Mouse (Mus musculus) kidney, adult 2 months (tissue): ENCODE measurements at regions not wholly inside any gene's neighbourhood (a gene's known extent, or its start where the extent isn't known, plus 50 kb on each side); places are given as distances from the start of the nearest gene placed in this dataset.
A peak's percentile ranks its signal among the peaks of the same experiment; 100 is the strongest.

ENCODE experiments used
- DNase-seq: peaks from one replicate; pipeline ENCODE4 v3.0.0; 2021
- H3K27ac ChIP-seq: fragments of 200-500 bp; 2 replicates; pipeline ENCODE4 v1.5.1; 2012; ENCODE audit warnings: low read depth, low read length, control low read depth, inconsistent platforms; ENCODE audit not compliant: insufficient read depth
- H3K27me3 ChIP-seq: fragments of 200-500 bp; replicated peaks from 2 replicates; pipeline ENCODE4 v1.6.1; 2012; ENCODE audit warnings: mild to moderate bottlenecking, moderate library complexity, low read length, inconsistent platforms; ENCODE audit not compliant: control insufficient read depth, insufficient read depth
- H3K36me3 ChIP-seq: fragments of 200-500 bp; 2 replicates; pipeline ENCODE4 v1.6.1; 2012; ENCODE audit warnings: mild to moderate bottlenecking, moderate library complexity, low read length, inconsistent platforms; ENCODE audit not compliant: control insufficient read depth, insufficient read depth
- H3K4me1 ChIP-seq: fragments of 200-500 bp; 2 replicates; pipeline ENCODE4 v1.6.1; 2011; ENCODE audit warnings: low read length; ENCODE audit not compliant: control insufficient read depth, insufficient read depth
- H3K4me3 ChIP-seq: fragments of 200-500 bp; 2 replicates; pipeline ENCODE4 v1.5.1; 2011; ENCODE audit warnings: mild to moderate bottlenecking, low read depth, low read length, control low read depth; ENCODE audit not compliant: insufficient read depth
- CTCF ChIP-seq: fragments of 200-500 bp; conservative IDR thresholded peaks from 2 replicates; pipeline ENCODE4 v1.5.1; 2011; ENCODE audit warnings: low read depth, mild to moderate bottlenecking, control low read depth, low read length, moderate library complexity, mixed read lengths; ENCODE audit not compliant: insufficient read depth, insufficient read length
- POLR2A ChIP-seq: fragments of 200-500 bp; IDR thresholded peaks from one replicate; pipeline ENCODE4 v1.6.1; 2011; ENCODE audit warnings: low read depth, low read length, control low read depth
- WGBS: fragments of 180-500 bp; shearing (Covaris S2); methylation state at CpG from one replicate; pipeline ENCODE4 v1.1.7; 2018; 5-methylcytosine and 5-hydroxymethylcytosine counted together

GRCm38 (mm10) chr14:25011926-25012325, 447.1 kb upstream of the Zmiz1 start:
- Histone ChIP-seq H3K4me1 (no peaks in the 10 kb centered on the region), H3K4me3 (no peak overlapping the region), H3K36me3 (no peaks in the 10 kb centered on the region), H3K27me3 (no peaks in the 10 kb centered on the region), H3K27ac (no peak overlapping the region)
- WGBS, result 68% methylated on average over 3 of the region's 3 CpGs
- TF ChIP-seq CTCF (no peak), POLR2A (no peak)
- no peak for DNase-seq

DNA sequence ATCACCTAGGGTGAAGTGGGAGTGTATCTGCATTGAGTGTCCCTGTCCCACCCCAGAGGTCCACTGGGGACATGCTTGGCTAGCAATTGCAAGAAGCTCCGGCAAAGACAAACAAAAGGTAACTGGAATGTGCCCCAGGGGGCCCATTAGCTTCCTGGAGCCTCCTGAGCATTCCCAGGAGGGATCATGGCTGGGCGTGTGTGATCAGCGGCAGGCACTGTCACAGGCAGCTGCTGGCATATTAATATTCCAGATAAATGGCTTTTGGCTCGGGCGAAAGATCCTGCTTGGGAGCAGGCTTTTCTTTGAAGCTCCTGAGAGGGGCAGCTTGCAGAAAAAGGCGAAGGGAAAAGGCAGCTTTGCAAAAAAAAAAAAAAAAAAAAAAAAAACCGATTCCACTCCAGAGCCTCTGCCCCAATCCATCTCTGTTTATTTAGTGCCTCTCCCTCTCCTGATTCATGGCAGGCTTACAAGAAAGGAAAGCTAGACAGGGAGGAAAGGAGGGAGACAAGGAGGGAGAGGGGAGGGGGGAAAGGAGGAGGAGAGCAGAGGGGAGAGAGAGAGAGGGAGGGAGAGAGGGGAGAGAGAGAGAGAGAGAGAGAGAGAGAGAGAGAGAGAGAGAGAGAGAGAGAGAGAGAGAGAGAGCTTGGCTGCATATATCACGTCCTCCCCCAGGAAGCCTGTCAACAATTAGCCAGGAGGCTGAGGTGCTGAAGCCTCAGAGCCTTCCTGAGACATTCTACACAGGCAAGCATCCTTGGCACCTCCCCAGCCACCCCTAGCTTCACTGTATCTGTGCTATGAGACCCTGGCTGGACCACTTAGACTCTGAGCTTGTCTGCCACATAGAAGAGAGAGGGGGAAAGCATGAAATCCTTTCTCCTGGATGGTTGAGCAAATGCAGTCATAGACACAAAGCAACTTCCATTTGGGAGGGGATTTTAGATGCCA, 443.4 kb upstream of the Zmiz1 start:
- Histone ChIP-seq H3K27ac (no peak overlapping the region), H3K27me3 (no peaks in the 10 kb centered on the region), H3K4me1 (no peaks in the 10 kb centered on the region), H3K36me3 (no peaks in the 10 kb centered on the region), H3K4me3 (no peak overlapping the region)
- WGBS, result 7% methylated on average over 7 of the region's 8 CpGs
- TF ChIP-seq POLR2A (no peak), CTCF (no peak)
- DNase-seq, result peak; percentile 70

GRCm38 (mm10) chr14:25017860-25018259, 441.1 kb upstream of the Zmiz1 start:
- no peak overlapping the region for H3K4me3 ChIP-seq
- no peak overlapping the region for H3K27ac ChIP-seq
- H3K27me3 ChIP-seq, result no peaks in the 10 kb centered on the region
- H3K36me3 ChIP-seq, result no peaks in the 10 kb centered on the region
- 91% methylated on average over 5 of the region's 5 CpGs for WGBS
- no peaks in the 10 kb centered on the region for H3K4me1 ChIP-seq
- DNase-seq, result no peak
- TF ChIP-seq CTCF, result peak; percentile 56
- no peak for TF ChIP-seq POLR2A

DNA sequence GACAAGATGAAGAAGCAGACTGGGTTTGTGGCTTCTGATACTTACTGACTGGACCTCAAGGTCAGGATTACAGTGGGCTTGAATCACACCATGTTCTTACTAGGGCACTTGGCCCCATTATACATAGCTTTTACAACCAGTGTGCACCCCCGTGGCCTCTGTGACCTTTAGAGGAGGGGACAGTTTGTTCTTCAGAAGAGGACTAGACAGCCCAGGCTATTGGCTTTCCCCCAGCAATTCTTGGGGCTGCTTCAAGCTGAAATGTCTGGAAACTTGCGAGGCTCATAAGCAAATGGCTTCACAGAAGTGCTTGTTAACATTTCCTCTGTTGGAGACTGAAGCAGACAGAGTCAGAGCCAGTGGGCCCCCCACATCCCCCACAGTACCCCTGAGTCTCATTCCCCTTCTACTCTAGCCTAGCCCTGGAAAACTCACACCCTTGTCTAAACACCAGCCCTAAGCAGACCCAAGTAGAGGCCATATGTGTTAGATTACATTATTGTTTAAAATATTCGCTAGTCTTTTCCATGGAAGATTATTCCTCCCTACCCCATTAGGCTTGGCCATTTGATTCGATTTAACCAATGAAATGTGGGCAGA, 439.6 kb upstream of the Zmiz1 start:
- Histone ChIP-seq H3K4me3 (no peak overlapping the region), H3K4me1 (no peaks in the 10 kb centered on the region), H3K27me3 (no peaks in the 10 kb centered on the region), H3K36me3 (no peaks in the 10 kb centered on the region), H3K27ac (no peak overlapping the region)
- TF ChIP-seq CTCF (no peak), POLR2A (no peak)
- 73% methylated on average over 4 of the region's 4 CpGs for WGBS
- DNase-seq, result no peak

GRCm38 (mm10) chr14:25022523-25023269, 436.3 kb upstream of the Zmiz1 start:
- no peak overlapping the region for H3K4me3 ChIP-seq
- H3K36me3 ChIP-seq, result no peaks in the 10 kb centered on the region
- no peak for DNase-seq
- no peaks in the 10 kb centered on the region for H3K27me3 ChIP-seq
- no peak overlapping the region for H3K27ac ChIP-seq
- TF ChIP-seq POLR2A (no peak), CTCF (no peak)
- WGBS, result 77% methylated on average over 15 of the region's 15 CpGs
- H3K4me1 ChIP-seq, result no peaks in the 10 kb centered on the region

DNA sequence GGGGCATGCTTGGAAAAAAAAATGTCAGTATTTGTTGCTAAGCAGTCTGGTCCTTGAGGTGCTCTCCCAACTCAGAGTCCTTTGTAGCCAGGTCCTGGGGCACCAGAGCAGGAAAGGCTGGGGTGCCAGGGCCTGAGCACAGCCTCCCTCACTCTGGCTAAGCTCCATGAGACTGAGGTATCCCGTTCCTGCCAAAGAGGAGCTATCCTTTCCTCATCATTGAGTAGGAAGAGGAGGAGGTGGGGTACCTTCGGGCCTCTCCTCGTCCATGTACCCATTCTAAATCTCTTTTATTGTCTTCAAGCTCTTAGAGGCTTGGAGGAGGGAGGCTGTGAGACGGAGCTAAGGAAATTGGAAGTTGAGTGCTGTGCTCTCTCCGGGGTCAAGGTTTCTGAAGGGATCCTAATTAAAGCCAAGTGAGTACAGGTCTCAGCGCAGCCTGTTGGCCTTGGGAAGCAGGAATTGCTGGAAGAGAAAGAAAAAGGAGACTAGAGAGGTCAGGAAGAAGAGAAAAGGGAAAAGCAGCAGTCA, 435.6 kb upstream of the Zmiz1 start:
- Histone ChIP-seq H3K27me3 (no peaks in the 10 kb centered on the region), H3K36me3 (no peaks in the 10 kb centered on the region), H3K4me1 (no peaks in the 10 kb centered on the region), H3K27ac (no peak overlapping the region), H3K4me3 (no peak overlapping the region)
- DNase-seq, result no peak
- WGBS, result 59% methylated on average over 6 of the region's 6 CpGs
- TF ChIP-seq CTCF, result no peak
- no peak for TF ChIP-seq POLR2A
